10 mouse cellular contexts compared by ENCODE assay signal in the genomic region with DNA sequence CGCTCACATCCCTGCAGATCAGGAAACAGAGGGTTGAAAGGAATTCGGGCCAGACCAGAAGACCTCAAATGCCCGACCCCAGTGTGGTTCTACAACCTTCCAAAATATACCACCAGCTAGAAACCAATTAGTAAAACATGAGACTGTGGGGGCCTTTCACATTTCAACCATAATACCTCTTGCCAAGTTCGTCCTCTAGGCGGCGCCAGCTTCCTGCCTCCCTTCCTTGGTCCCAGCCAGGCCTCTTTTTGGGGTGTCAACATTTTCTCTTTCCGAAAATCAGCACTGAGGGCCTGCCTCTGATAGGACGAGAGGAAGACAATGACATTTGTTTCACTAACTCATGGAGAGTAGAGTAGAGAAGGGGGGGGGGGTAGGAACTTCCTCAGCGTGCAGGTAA. TPM values are rescaled to one million over a fixed set of nuclear protein-coding genes. Genes with fewer than 3 reads are reported as not detected.
DNase-seq lines count a peak whose midpoint lies in the region; ATAC-seq lines count a peak whose summit lies in the region.
"Had no signal": no experiment of that assay in that cellular context is flagged by ENCODE, and none has a peak within 500 bp of the region (broad histone marks: within the 10 kb centered on the region; RNA-seq: fewer than 3 reads in every experiment).

No protein-coding gene starts in this region.

- H3K27me3 ChIP-seq in forebrain, embryonic 15.5 days = no peaks in the 10 kb centered on the region
- H3K27me3 ChIP-seq: embryonic facial prominence, embryonic 13.5 days; hindbrain, embryonic 15.5 days had no signal

- intact Hi-C loops in left cerebral cortex, postnatal 4 days (cut with DNase I) = no loop called here

- 46% methylated on average over 9 of the region's 9 CpGs for whole genome bisulfite sequencing in forebrain, embryonic 15.5 days

- H3K9ac ChIP-seq in forebrain, embryonic 15.5 days (replicated peaks) = no peak overlapping the region
- H3K9ac ChIP-seq: embryonic facial prominence, embryonic 13.5 days; hindbrain, embryonic 15.5 days had no signal

- H3K4me1 ChIP-seq in forebrain, embryonic 15.5 days = no peaks in the 10 kb centered on the region
- H3K4me1 ChIP-seq: hindbrain, embryonic 15.5 days had no signal

- no peaks in the 10 kb centered on the region for H3K9me3 ChIP-seq in forebrain, embryonic 15.5 days
- H3K9me3 ChIP-seq: hindbrain, embryonic 15.5 days had no signal

- DNase-seq in adrenal gland, postnatal 14 days = peak; percentile 30
- no peak for DNase-seq in adrenal gland, adult 2 months
- DNase-seq in left cerebral cortex, postnatal 4 days = peak; percentile 24
- no peak for DNase-seq in left cerebral cortex, adult 11 months (ENCODE audit: low spot score)
- peak; percentile 15 for DNase-seq in T-cell, adult 2 months (ENCODE audit: low spot score)
- no peak for DNase-seq in right cerebral cortex, postnatal 4 days

- H3K27ac ChIP-seq in forebrain, embryonic 15.5 days (replicated peaks) = no peak overlapping the region
- H3K27ac ChIP-seq: embryonic facial prominence, embryonic 13.5 days; hindbrain, embryonic 15.5 days had no signal

- peak; percentile 68; the same call in 1 of the 2 replicates for ATAC-seq in megakaryocyte-erythroid progenitor cell, adult 5-6 weeks (replicated peaks; ENCODE audit: low FRiP score, low TSS enrichment, poor library complexity, severe bottlenecking)
- no peak for ATAC-seq in forebrain, embryonic 15.5 days (replicated peaks)

- no peak overlapping the region for H3K4me2 ChIP-seq in forebrain, embryonic 15.5 days (replicated peaks)
- H3K4me2 ChIP-seq: embryonic facial prominence, embryonic 13.5 days; hindbrain, embryonic 15.5 days had no signal

- no peak overlapping the region for H3K4me3 ChIP-seq in forebrain, embryonic 15.5 days
- H3K4me3 ChIP-seq: embryonic facial prominence, embryonic 13.5 days; hindbrain, embryonic 15.5 days had no signal

- no peaks in the 10 kb centered on the region for H3K36me3 ChIP-seq in forebrain, embryonic 15.5 days
- H3K36me3 ChIP-seq: embryonic facial prominence, embryonic 13.5 days; hindbrain, embryonic 15.5 days had no signal

RNA-seq across cellular contexts. Expression of gene Aff3, which starts 55.5 kb away (rescaled TPM):
- total RNA-seq in adrenal gland, postnatal 14 days (2021) = 6.2 and 15.7 TPM in 2 replicates
- total RNA-seq in adrenal gland, adult 2 months (2021) = 1 to 10 TPM; 3.0 to 3.5 TPM
- 2.9 TPM in 2 replicates for polyA plus RNA-seq in adrenal gland, adult 2 months (2012; rRNA removed)
- 100 to 1,000 TPM; 159 to 167 TPM for total RNA-seq in left cerebral cortex, postnatal 4 days (2021)
- total RNA-seq in megakaryocyte-erythroid progenitor cell, adult 5-6 weeks (2014; fragmentation: Nextera tagmentation) = 34.5 and 39.3 TPM in 2 replicates
- total RNA-seq in megakaryocyte-erythroid progenitor cell, adult 5-6 weeks (2017) = 14.2 and 65.8 TPM in 2 replicates
- 36.9 and 43.7 TPM in 2 replicates for polyA plus RNA-seq in forebrain, embryonic 15.5 days (2015; fragmentation: Nextera tagmentation; extraction: Ambion mirVana)

Comparison
In these comparisons a context has a peak if more than half of its experiments do, and no peak if none do; other contexts are left out.
1. DNase-seq: peak in adrenal gland, postnatal 14 days (single experiment), left cerebral cortex, postnatal 4 days (single experiment) and T-cell, adult 2 months (single experiment); none in adrenal gland, adult 2 months (single experiment), left cerebral cortex, adult 11 months (single experiment) and right cerebral cortex, postnatal 4 days (single experiment).